Mouse (Mus musculus): ENCODE results near the gene Zfp446. TPM values are rescaled to one million over a fixed set of nuclear protein-coding genes. Genes with fewer than 3 reads are reported as not detected.

Zfp446 gene
- polyA plus RNA-seq, 1 experiment from 2014 or later, result 14.9 TPM

DNA sequence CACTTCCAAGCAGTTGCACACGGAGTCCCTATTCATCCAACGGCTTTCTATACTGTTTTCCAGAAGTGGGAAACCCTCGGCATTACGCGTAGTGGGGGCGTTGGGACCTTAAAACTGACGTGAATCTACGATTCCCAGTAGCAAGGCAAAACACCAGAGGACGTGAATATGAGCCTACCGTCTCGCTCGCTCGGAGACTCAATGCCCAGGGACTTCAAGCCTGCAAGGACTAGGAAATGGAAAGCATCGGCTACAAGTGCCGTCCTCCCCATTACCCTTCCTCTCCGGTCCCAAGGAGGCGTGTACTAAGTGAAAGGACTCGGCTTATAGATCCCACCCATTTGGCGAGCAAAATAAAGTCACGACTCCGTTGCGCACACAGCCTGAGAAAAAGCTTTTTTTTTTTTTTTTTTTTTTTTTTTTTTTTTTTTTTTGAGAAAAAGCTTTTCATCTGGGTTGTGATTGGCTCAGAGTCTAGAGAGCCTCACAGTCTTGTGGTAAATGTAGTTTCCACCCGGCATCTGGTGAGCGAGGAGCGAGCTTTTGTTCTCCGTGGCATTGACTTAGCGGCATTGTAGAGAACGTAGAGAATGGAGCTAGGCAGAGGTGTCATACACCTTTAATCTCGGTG, 16.0 kb upstream of the Zfp446 start:
- H3K36me3 ChIP-seq, result no peaks in the 10 kb centered on the region
- WGBS, result 6% methylated on average over 29 of the region's 29 CpGs
- no peaks in the 10 kb centered on the region for H3K9me3 ChIP-seq (replicated peaks)
- peaks cover 15% of the 10 kb centered on the region for H3K4me1 ChIP-seq
- peak overlapping the region; percentile 85 for H3K27ac ChIP-seq
- H3K4me3 ChIP-seq, result peak overlapping the region; percentile 52
- DNase-seq (ENCODE audit: low spot score), result peak; percentile 66
- H3K27me3 ChIP-seq (ENCODE audit: low read depth, poor library complexity, severe bottlenecking), result no peaks in the 10 kb centered on the region

DNA sequence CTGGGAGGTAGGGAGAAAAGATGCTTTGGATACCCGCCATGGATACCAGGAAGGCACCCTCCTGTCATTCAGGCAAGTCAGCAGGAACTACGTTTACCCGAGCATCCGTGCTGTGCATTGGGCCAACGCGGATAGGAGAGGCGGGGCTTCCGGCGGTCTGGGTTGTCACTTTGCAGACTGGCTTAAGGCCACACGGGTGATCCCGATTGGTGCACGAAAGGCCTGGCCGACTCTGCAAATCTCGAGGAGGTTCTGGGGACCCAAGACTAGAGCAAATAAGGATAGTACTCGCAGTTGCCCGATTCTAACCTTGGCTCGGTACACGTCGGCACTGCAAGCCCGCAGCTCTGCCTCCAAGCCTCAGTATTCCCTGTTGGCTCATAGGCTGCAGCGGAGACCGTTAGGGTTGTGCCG, 12.0 kb upstream of the Zfp446 start, which contains the start of gene Zfp324:
Gene Zfp324 (plus strand): TSS at position 161 of the 414 bp plus-strand sequence.
- H3K27me3 ChIP-seq (ENCODE audit: low read depth, poor library complexity, severe bottlenecking), result no peaks in the 10 kb centered on the region
- no peaks in the 10 kb centered on the region for H3K9me3 ChIP-seq (replicated peaks)
- H3K36me3 ChIP-seq, result peaks cover 22% of the 10 kb centered on the region
- H3K4me3 ChIP-seq, result peak within 1 kb of the TSS; percentile 84
- peak within 1 kb of the TSS; percentile 92 for H3K27ac ChIP-seq
- peaks cover 23% of the 10 kb centered on the region for H3K4me1 ChIP-seq
- DNase-seq (ENCODE audit: low spot score), result peak; percentile 85
- WGBS, result under 1% methylated on average over 23 of the region's 23 CpGs

DNA sequence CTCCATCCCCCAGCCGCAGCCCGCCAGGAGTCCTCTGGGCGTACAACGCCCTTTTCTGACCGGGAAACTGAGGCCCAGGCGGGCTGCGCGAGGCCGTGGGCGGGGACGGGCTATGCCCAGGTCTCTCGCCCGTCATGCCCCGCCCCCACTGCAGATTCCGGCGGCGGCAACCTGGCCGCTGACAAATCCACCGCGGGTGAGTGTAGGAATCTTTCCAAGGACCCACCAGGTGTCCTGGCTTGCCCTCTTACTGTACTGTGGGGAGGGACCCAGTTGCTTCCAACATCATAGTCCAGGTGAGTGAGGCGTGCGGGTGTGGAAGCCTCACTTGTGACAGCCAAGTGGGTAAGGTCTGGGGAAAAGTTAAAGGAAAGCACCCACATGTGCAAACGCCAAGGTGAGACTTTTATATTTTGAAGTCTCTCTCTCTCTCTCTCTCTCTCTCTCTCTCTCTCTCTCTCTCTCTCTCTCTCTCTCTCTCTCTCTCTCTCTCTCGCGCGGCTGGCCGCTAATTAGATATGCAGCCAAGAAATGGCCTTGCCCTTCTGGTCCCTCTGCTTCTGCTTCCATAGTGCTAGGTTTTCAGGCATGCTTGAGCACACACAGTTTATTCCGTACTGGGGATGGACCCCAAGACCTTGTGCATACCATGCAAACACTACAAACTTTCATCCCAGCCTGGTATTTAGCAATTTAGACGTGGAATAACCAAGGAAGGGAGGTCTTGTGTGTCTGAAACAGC, 11.4 kb upstream of the Zfp446 start:
- Histone ChIP-seq H3K9me3 (replicated peaks) (no peaks in the 10 kb centered on the region), H3K27me3 (ENCODE audit: low read depth, poor library complexity, severe bottlenecking) (no peaks in the 10 kb centered on the region), H3K36me3 (peaks cover 28% of the 10 kb centered on the region), H3K4me1 (peaks cover 22% of the 10 kb centered on the region), H3K27ac (peak overlapping the region; percentile 92), H3K4me3 (peak overlapping the region; percentile 84)
- peak; percentile 76 for DNase-seq (ENCODE audit: low spot score)
- WGBS, result 1% methylated on average over 29 of the region's 29 CpGs

DNA sequence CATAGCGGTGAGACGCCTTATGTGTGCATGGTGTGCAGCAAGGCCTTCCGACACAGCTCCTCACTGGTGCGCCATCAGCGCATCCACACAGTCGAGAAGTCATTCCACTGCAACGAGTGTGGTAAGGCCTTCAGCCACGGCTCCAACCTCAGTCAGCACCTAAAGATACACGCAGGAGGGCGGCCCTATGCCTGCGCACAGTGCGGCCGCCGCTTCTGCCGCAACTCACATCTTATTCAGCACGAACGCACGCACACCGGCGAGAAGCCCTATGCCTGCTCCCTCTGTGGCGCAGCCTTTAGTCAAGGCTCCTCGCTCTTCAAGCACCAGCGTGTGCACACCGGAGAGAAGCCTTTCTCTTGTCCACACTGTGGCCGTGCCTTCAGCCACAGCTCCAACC, 6.7 kb upstream of the Zfp446 start:
- no peaks in the 10 kb centered on the region for H3K27me3 ChIP-seq (ENCODE audit: low read depth, poor library complexity, severe bottlenecking)
- no peak overlapping the region for H3K27ac ChIP-seq
- WGBS, result 94% methylated on average over 25 of the region's 25 CpGs
- peaks cover 47% of the 10 kb centered on the region for H3K36me3 ChIP-seq
- no peak for DNase-seq (ENCODE audit: low spot score)
- H3K9me3 ChIP-seq (replicated peaks), result no peaks in the 10 kb centered on the region
- peaks cover 13% of the 10 kb centered on the region for H3K4me1 ChIP-seq
- 0 out of 2 replicates have a peak overlapping the region, but pooled peaks have one; percentile 3 for H3K4me3 ChIP-seq

DNA sequence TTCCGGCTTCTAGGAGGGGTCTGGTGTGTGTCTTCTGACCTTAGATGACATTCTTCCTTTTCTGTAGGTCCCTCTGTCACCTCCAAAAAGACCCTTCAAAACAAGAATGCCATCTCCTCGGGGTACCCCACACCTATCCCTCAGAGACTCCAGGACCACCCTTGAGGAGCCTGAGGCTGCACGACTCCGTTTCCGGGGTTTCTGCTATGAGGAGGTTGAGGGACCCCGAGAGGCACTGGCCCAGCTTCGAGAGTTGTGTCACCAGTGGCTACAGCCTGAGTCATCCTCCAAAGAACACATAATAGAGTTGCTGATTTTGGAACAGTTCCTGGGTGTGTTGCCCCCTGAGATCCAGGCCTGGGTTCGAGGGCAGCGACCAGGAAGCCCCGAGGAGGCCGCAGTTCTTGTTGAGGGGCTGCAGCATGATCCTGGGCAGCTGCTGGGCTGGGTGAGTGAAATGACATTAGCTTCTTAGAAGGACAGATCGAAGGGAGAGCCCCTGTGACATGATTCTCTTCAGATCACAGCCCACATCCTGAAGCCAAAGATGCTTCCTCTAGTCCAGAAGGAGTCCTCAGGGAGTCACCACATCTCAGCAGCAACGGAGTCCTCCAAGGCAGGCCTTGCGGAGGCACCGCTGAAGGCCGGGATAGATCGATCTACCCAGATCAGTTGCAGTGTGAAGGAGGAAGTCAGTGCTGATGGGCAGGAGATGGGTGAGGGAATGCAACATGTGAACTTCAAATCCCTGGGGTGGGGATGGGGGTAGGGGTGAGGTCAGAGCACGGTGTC, 1.5 kb downstream of the Zfp446 start:
- 79% methylated on average over 18 of the region's 18 CpGs for WGBS
- H3K9me3 ChIP-seq (replicated peaks), result no peaks in the 10 kb centered on the region
- H3K36me3 ChIP-seq, result peaks cover 15% of the 10 kb centered on the region
- H3K4me1 ChIP-seq, result peaks cover 16% of the 10 kb centered on the region
- no peak for DNase-seq (ENCODE audit: low spot score)
- peak overlapping the region; percentile 64 for H3K4me3 ChIP-seq
- peak overlapping the region; percentile 94 for H3K27ac ChIP-seq
- no peaks in the 10 kb centered on the region for H3K27me3 ChIP-seq (ENCODE audit: low read depth, poor library complexity, severe bottlenecking)

DNA sequence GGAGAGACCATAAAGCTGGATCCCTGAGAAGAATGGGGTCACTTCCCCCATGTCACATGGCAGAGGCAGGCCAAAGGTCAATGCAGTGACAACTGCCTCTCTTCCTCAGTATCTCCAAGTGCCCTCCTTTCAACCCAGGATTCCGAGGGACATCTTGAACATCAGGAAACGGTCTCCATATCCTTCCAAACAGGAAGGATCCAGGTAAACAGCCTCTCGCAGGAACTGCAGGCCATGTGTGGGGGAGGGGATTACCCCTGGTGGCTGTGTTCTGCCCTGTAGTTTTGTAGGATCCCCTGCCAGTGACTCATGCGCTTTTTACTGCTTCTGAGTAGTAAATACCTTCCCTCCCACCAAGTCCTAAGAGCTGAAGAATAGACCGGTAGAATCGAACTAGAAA, 2.1 kb downstream of the Zfp446 start:
- Histone ChIP-seq H3K9me3 (replicated peaks) (no peaks in the 10 kb centered on the region), H3K36me3 (peaks cover 15% of the 10 kb centered on the region), H3K27me3 (ENCODE audit: low read depth, poor library complexity, severe bottlenecking) (no peaks in the 10 kb centered on the region), H3K4me3 (no peak overlapping the region), H3K27ac (0 out of 2 replicates have a peak overlapping the region, but pooled peaks have one; percentile 14), H3K4me1 (peaks cover 16% of the 10 kb centered on the region)
- WGBS, result 57% methylated on average over 6 of the region's 6 CpGs
- no peak for DNase-seq (ENCODE audit: low spot score)

DNA sequence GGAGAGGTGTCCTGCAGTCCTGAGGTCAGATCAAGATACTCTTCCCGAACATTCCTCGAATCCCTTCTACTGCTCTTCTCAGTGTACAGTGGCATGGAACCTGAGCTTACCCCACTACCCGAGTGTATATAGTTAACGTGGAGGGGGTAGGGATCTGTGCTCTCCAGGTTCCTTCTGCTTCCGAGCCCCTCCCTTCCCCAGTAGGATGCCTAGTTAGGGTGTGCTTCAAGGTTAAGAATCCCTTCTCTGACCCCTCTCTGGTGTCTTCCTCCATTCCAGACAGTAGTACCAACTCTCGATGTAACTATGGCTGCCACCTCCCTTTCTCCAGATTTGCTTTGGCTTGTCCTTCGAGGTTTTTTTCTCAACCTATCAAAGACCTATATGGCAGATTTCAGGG, 2.6 kb downstream of the Zfp446 start:
- 0 out of 2 replicates have a peak overlapping the region, but pooled peaks have one; percentile 14 for H3K27ac ChIP-seq
- H3K9me3 ChIP-seq (replicated peaks), result no peaks in the 10 kb centered on the region
- no peak for DNase-seq (ENCODE audit: low spot score)
- H3K36me3 ChIP-seq, result peaks cover 15% of the 10 kb centered on the region
- H3K27me3 ChIP-seq (ENCODE audit: low read depth, poor library complexity, severe bottlenecking), result no peaks in the 10 kb centered on the region
- no peak overlapping the region for H3K4me3 ChIP-seq
- peaks cover 16% of the 10 kb centered on the region for H3K4me1 ChIP-seq
- 88% methylated on average over 7 of the region's 7 CpGs for WGBS

DNA sequence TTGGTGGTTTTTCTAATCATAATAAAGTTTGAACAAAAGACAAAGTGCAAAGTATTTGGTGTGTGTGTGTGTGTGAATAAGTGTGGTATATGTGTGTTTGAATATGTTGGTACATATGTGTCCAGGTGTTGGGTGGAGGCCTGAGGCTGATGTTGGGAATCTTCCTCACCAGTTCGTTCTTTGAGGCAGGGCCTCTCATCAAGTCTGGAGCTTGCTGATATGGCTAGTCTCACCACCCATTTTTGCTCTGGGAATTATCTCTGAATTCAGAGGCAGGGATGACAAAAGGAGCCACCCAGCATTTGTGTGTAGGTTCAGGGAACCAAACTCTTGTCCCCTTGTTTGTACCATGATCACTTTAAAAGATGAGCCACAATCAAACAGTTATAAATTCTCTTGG, 8.1 kb downstream of the Zfp446 start:
- no peak overlapping the region for H3K4me3 ChIP-seq

DNA sequence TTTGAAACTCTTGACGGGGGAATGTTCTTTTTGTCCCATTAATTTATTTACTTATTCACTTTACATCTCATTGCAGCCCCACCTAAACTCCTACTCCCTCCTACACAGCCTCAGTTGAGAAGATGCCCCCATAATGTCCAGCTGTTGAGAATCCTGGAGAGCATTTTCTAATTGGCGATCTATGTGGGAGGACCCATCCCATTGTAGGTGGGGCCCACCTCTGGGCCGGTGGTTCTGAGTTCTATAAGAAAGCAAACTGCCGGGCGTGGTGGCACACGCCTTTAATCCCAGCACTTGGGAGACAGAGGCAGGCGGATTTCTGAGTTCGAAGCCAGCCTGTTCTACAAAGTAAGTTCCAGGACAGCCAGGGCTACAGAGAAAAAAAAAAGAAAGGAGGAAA, 9.3 kb downstream of the Zfp446 start:
- Histone ChIP-seq H3K4me3 (no peak overlapping the region), H3K36me3 (peaks cover 9% of the 10 kb centered on the region), H3K27ac (no peak overlapping the region), H3K27me3 (ENCODE audit: low read depth, poor library complexity, severe bottlenecking) (no peaks in the 10 kb centered on the region), H3K9me3 (replicated peaks) (no peaks in the 10 kb centered on the region), H3K4me1 (no peaks in the 10 kb centered on the region)
- WGBS, result 87% methylated on average over 8 of the region's 8 CpGs
- no peak for DNase-seq (ENCODE audit: low spot score)

More for the DNA sequence above, 8.1 kb downstream of the Zfp446 start:
- no peak for DNase-seq (ENCODE audit: low spot score)
- Histone ChIP-seq H3K27ac (no peak overlapping the region), H3K9me3 (replicated peaks) (no peaks in the 10 kb centered on the region), H3K36me3 (peaks cover 13% of the 10 kb centered on the region), H3K4me1 (no peaks in the 10 kb centered on the region), H3K27me3 (ENCODE audit: low read depth, poor library complexity, severe bottlenecking) (no peaks in the 10 kb centered on the region)
- 89% methylated on average over 1 of the region's 1 CpGs for WGBS

DNA sequence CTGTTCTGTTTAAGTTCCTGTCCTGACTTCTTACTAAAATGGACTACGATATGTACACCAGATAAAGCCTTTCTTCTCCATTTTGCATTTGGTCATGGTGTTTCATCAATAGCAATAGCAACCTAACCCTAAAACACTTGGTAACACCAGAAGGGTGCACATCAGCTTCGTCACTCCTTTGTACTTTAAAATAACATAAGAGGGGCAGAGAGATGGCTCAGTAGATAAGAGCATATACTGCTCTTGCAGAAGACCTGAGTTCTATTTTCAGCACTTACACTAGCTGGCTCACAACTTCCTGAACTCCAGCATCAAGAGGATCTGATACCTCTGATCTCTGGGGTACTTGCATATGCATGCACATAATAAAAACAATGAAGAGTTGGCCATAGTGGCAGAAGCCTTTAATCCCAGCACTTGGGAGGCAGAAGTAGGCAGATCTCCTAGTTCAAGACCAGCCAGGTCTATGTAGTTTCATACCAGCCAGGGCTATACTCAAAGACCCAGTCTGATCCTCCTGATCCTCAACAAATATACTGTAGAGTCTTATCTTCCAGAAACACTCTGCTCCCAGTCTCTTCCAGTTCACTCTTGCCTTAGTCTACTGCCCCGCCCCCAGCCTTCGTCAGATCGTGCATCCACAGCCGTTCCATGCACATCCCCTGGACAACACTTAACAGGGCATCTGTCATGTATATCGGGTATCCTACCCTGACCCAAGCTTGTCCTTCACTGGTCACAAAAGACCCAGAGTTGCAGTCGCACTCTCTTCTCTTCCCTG, 10.0 kb downstream of the Zfp446 start:
- H3K4me1 ChIP-seq, result no peaks in the 10 kb centered on the region
- H3K27me3 ChIP-seq (ENCODE audit: low read depth, poor library complexity, severe bottlenecking), result no peaks in the 10 kb centered on the region
- H3K36me3 ChIP-seq, result peaks cover 2% of the 10 kb centered on the region
- 90% methylated on average over 8 of the region's 8 CpGs for WGBS
- H3K4me3 ChIP-seq, result no peak overlapping the region
- no peak for DNase-seq (ENCODE audit: low spot score)
- H3K27ac ChIP-seq, result no peak overlapping the region
- H3K9me3 ChIP-seq (replicated peaks), result no peaks in the 10 kb centered on the region

DNA sequence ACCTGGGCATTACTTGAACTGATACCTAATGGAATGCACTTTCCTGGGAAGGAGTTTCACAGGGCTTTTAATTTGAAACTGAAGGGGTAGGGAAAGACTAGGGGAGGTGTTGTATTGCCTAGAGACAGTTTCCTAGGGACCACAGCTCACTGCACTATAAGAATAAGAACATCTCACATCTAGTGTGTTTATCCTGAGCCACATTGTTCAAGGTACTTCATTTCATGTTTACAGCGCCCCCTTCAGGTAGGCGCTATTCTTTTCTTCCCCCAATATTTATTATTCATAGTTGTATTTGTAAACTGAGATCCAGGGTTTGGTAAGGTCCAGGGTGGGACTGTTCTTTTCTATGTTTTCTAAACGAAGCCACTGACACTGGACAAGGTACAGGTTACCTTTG, 14.6 kb downstream of the Zfp446 start:
- WGBS, result 5% methylated on average over 3 of the region's 3 CpGs
- no peak for DNase-seq (ENCODE audit: low spot score)
- Histone ChIP-seq H3K4me1 (no peaks in the 10 kb centered on the region), H3K9me3 (replicated peaks) (no peaks in the 10 kb centered on the region), H3K36me3 (no peaks in the 10 kb centered on the region), H3K27me3 (ENCODE audit: low read depth, poor library complexity, severe bottlenecking) (no peaks in the 10 kb centered on the region), H3K27ac (no peak overlapping the region), H3K4me3 (no peak overlapping the region)

DNA sequence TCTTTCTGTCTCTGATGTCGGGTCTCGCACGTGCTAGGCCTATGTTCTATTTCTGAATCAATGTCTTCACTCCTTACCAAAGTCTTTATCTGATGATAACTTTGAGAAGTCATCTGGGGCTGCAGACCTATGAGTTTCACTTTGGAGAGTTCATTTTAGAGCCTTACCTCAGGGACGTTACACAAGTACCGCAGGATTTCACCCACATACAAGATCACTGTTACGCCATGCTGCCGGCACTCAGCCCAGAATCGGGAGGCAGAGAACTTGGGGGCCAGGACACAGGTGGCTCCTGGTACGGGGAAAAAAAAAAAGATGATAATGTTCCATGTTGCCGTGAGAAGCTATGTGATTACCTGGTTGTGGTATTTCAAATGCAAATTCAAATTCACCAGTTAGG, 15.5 kb downstream of the Zfp446 start:
- Histone ChIP-seq H3K9me3 (replicated peaks) (no peaks in the 10 kb centered on the region), H3K4me3 (no peak overlapping the region), H3K27ac (no peak overlapping the region), H3K27me3 (ENCODE audit: low read depth, poor library complexity, severe bottlenecking) (no peaks in the 10 kb centered on the region), H3K36me3 (no peaks in the 10 kb centered on the region), H3K4me1 (no peaks in the 10 kb centered on the region)
- DNase-seq (ENCODE audit: low spot score), result no peak
- WGBS, result 89% methylated on average over 10 of the region's 10 CpGs

Measured in limb, embryonic 10.5 days (tissue).